Mouse (Mus musculus): Measurements from ENCODE around the gene Cacnb2. TPM values are rescaled to one million over a fixed set of nuclear protein-coding genes. Genes with fewer than 3 reads are reported as not detected.

Cacnb2 gene
- polyA plus RNA-seq, 1 experiment from 2014 or later, result 7.6 TPM

DNA sequence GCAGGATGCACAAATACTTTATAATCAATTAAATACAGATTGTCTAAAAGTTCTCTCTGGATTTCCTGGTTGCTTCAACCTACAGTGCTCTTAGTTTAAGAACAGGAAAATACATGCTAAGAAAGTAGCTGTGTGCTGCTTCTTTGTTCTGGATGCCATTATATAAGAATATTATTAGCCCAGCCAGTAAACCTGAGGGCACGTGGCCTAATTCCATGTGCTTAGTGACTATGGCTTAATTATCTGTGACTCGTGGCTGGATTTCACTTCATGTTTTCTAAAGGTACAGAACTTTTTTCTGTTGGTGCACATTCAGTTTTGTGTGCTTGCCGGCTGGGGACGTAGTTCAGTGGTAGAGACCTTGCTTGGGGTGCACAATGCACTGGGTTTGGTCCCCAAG, 222.3 kb downstream of the Cacnb2 start:
- H3K36me3 ChIP-seq (ENCODE audit: control insufficient read depth, insufficient read depth, low read length), result no peaks in the 10 kb centered on the region
- no peaks in the 10 kb centered on the region for H3K4me1 ChIP-seq (ENCODE audit: control insufficient read depth, insufficient read depth, low read depth, low read length)
- 75% methylated on average over 4 of the region's 4 CpGs for WGBS
- no peak overlapping the region for H3K9ac ChIP-seq (ENCODE audit: low read depth, low read length)
- no peaks in the 10 kb centered on the region for H3K27me3 ChIP-seq (replicated peaks; ENCODE audit: control insufficient read depth, insufficient read depth, low read length)
- ATAC-seq, result no peak
- H3K4me2 ChIP-seq (ENCODE audit: low read length), result no peak overlapping the region
- H3K4me3 ChIP-seq (ENCODE audit: low read length), result no peak overlapping the region
- H3K27ac ChIP-seq (ENCODE audit: low read depth, low read length), result no peak overlapping the region
- no peaks in the 10 kb centered on the region for H3K9me3 ChIP-seq (ENCODE audit: control insufficient read depth, low read length)

DNA sequence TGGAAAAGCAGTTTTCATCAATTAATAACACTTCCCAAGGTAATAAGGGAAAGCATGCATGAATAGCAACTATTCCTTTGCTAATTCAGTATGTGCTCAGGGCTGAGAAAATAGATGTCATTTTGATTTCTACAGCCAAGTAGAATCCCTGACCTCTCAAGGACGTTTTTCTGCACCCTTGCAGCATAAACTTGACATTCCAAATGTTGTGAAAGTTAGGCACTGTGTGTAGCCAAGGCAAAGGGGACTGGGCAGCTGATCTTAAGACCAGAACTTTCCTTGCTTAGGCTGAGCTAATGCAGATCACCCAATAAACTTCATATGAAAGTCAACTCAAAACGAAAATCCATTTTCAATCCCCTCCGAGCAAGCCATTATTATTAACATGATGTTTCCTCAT, 226.6 kb downstream of the Cacnb2 start:
- H3K9me3 ChIP-seq (ENCODE audit: control insufficient read depth, low read length), result no peaks in the 10 kb centered on the region
- no peak overlapping the region for H3K9ac ChIP-seq (ENCODE audit: low read depth, low read length)
- H3K27me3 ChIP-seq (replicated peaks; ENCODE audit: control insufficient read depth, insufficient read depth, low read length), result no peaks in the 10 kb centered on the region
- WGBS, result 66% methylated on average over 3 of the region's 3 CpGs
- no peak overlapping the region for H3K4me2 ChIP-seq (ENCODE audit: low read length)
- no peaks in the 10 kb centered on the region for H3K36me3 ChIP-seq (ENCODE audit: control insufficient read depth, insufficient read depth, low read length)
- no peaks in the 10 kb centered on the region for H3K4me1 ChIP-seq (ENCODE audit: control insufficient read depth, insufficient read depth, low read depth, low read length)
- ATAC-seq, result no peak
- H3K4me3 ChIP-seq (ENCODE audit: low read length), result no peak overlapping the region
- no peak overlapping the region for H3K27ac ChIP-seq (ENCODE audit: low read depth, low read length)

DNA sequence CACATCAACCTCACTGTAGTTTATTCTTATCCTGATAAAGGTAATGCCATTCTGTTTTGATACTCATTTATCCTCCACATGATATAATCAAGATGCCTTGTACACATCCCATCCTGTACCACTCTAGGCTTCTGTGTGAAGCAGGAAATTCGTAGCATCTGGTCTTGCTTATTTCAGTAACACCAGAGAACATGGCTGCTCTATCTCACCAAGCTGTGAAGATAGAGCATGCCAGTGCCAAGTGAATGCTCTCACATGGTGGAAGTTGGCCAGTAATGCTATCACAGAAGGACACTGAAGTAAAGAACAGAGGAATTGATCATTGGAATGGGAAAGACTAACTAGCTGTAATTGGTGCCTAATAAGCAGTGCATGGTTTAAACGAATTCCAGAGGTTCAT, 228.4 kb downstream of the Cacnb2 start:
- no peaks in the 10 kb centered on the region for H3K27me3 ChIP-seq (replicated peaks; ENCODE audit: control insufficient read depth, insufficient read depth, low read length)
- no peak overlapping the region for H3K4me3 ChIP-seq (ENCODE audit: low read length)
- H3K36me3 ChIP-seq (ENCODE audit: control insufficient read depth, insufficient read depth, low read length), result no peaks in the 10 kb centered on the region
- H3K9me3 ChIP-seq (ENCODE audit: control insufficient read depth, low read length), result no peaks in the 10 kb centered on the region
- WGBS, result 83% methylated on average over 2 of the region's 2 CpGs
- ATAC-seq, result no peak
- H3K9ac ChIP-seq (ENCODE audit: low read depth, low read length), result no peak overlapping the region
- no peak overlapping the region for H3K27ac ChIP-seq (ENCODE audit: low read depth, low read length)
- H3K4me1 ChIP-seq (ENCODE audit: control insufficient read depth, insufficient read depth, low read depth, low read length), result no peaks in the 10 kb centered on the region
- H3K4me2 ChIP-seq (ENCODE audit: low read length), result no peak overlapping the region

DNA sequence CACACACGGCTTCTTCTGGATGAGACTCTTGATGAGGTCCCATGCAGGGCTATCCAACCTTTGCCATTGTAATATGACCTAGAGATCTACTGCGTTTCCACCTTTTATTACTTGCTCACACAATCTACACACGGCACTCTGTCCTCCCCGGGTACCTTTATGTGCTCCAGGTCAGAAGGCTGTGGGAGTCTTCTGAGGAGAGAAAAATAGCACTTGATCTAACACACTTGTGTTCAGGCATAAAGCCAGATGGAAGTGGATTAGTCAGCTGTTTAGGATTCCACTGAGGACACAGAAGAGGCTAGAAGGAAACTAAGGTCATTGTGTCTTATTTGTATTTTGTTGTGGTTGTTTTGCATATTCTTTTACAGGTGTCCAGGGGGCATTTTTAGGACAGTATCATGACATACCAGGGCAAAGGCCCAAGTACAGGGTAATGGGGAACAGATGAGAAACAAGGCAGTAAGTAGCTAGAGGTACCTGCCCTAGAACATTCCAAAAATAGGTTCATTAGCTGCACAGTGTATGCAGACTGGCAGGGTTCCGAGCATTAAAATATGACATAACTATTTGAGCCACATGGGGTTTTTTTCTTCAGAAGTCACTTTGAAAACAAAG, 231.9 kb downstream of the Cacnb2 start:
- Histone ChIP-seq H3K9ac (ENCODE audit: low read depth, low read length) (no peak overlapping the region), H3K4me3 (ENCODE audit: low read length) (no peak overlapping the region), H3K27ac (ENCODE audit: low read depth, low read length) (no peak overlapping the region), H3K4me2 (ENCODE audit: low read length) (no peak overlapping the region), H3K27me3 (replicated peaks; ENCODE audit: control insufficient read depth, insufficient read depth, low read length) (no peaks in the 10 kb centered on the region), H3K4me1 (ENCODE audit: control insufficient read depth, insufficient read depth, low read depth, low read length) (no peaks in the 10 kb centered on the region), H3K9me3 (ENCODE audit: control insufficient read depth, low read length) (no peaks in the 10 kb centered on the region), H3K36me3 (ENCODE audit: control insufficient read depth, insufficient read depth, low read length) (no peaks in the 10 kb centered on the region)
- ATAC-seq, result no peak
- 75% methylated on average over 5 of the region's 5 CpGs for WGBS

DNA sequence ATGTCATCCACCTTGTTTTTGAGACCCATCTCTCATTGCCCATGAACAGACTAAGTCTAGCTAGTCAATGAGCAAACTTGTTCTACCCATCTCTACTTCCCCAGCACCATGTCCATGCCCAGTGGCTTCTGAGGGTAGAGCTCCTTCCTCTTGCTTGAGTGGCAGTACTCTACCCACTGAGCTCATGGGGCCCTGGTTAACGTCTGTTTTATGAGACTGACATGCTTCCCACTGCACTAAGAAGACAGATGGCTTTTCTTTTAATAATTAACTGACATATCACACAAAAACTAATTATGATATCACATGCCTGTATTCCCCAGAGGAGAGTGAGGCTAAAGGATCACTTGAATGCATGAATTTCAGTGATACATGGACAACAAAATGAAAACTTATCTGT, 238.4 kb downstream of the Cacnb2 start:
- H3K4me3 ChIP-seq (ENCODE audit: low read length), result no peak overlapping the region
- WGBS, result 35% methylated on average over 1 of the region's 1 CpGs
- no peak overlapping the region for H3K27ac ChIP-seq (ENCODE audit: low read depth, low read length)
- H3K9ac ChIP-seq (ENCODE audit: low read depth, low read length), result no peak overlapping the region
- no peaks in the 10 kb centered on the region for H3K36me3 ChIP-seq (ENCODE audit: control insufficient read depth, insufficient read depth, low read length)
- ATAC-seq, result no peak
- H3K4me1 ChIP-seq (ENCODE audit: control insufficient read depth, insufficient read depth, low read depth, low read length), result no peaks in the 10 kb centered on the region
- no peak overlapping the region for H3K4me2 ChIP-seq (ENCODE audit: low read length)
- no peaks in the 10 kb centered on the region for H3K9me3 ChIP-seq (ENCODE audit: control insufficient read depth, low read length)
- no peaks in the 10 kb centered on the region for H3K27me3 ChIP-seq (replicated peaks; ENCODE audit: control insufficient read depth, insufficient read depth, low read length)

DNA sequence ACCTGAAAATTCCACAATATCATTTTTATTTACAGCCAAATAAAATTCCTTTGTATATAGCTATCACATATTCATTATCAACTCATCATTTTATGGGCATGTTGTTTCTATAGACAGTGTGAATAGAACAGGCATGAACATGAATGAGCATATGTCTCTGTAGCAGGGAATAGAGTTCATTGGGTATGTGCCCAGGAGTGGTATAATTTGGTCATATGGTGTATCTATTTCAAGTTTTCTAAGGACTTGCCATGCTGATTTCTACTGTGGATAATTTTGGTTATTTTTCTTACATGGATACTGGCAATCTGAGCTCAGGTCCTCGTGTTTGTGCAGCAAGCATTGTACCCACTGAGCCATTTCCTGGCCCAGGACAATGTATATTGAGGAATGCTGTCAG, 243.8 kb downstream of the Cacnb2 start:
- Histone ChIP-seq H3K36me3 (ENCODE audit: control insufficient read depth, insufficient read depth, low read length) (no peaks in the 10 kb centered on the region), H3K4me1 (ENCODE audit: control insufficient read depth, insufficient read depth, low read depth, low read length) (no peaks in the 10 kb centered on the region), H3K4me3 (ENCODE audit: low read length) (no peak overlapping the region), H3K9ac (ENCODE audit: low read depth, low read length) (no peak overlapping the region), H3K27ac (ENCODE audit: low read depth, low read length) (no peak overlapping the region), H3K4me2 (ENCODE audit: low read length) (no peak overlapping the region), H3K27me3 (replicated peaks; ENCODE audit: control insufficient read depth, insufficient read depth, low read length) (no peaks in the 10 kb centered on the region), H3K9me3 (ENCODE audit: control insufficient read depth, low read length) (no peaks in the 10 kb centered on the region)
- ATAC-seq, result no peak
- 68% methylated on average over 1 of the region's 1 CpGs for WGBS

DNA sequence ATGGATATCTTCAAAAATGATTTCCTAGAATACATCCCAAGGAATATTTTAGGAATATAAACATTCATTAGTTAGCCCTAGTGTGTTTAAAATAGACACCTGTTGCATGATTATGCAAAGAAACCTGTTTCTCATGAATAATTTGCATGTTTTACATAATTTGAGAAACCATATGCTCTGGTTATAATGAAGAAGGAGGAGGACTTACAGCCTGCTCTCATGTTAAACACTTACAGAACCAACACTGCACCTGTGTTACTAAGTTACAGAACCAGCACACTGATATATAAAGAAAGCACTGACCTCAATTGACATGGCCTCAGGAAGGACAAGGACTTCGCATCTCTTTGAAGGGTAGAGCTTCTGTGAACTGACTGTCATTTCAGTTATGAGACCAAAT, 244.3 kb downstream of the Cacnb2 start:
- Histone ChIP-seq H3K27ac (ENCODE audit: low read depth, low read length) (no peak overlapping the region), H3K36me3 (ENCODE audit: control insufficient read depth, insufficient read depth, low read length) (no peaks in the 10 kb centered on the region), H3K27me3 (replicated peaks; ENCODE audit: control insufficient read depth, insufficient read depth, low read length) (no peaks in the 10 kb centered on the region), H3K9ac (ENCODE audit: low read depth, low read length) (no peak overlapping the region), H3K4me3 (ENCODE audit: low read length) (no peak overlapping the region), H3K4me2 (ENCODE audit: low read length) (no peak overlapping the region), H3K9me3 (ENCODE audit: control insufficient read depth, low read length) (no peaks in the 10 kb centered on the region), H3K4me1 (ENCODE audit: control insufficient read depth, insufficient read depth, low read depth, low read length) (no peaks in the 10 kb centered on the region)
- no peak for ATAC-seq
- WGBS, result 91% methylated on average over 1 of the region's 1 CpGs

DNA sequence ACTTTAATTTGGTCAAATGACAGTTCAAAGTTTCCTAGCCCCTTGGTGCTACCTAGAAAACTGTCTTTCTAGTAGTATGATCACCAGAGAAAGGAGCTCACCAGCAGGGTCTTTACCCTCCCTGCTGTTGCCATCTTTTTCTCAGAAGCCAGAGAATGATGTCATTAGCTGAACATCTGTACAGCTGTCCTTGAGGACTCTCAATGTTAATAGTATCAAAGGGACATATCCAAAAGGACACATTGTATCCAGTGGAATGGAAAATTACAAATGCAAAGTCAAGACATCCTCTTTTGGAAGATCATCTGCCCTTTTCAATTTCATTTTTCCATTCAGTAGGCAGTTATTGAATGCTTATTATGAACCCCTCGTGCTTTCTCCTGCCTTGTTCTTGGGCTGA, 247.9 kb downstream of the Cacnb2 start:
- H3K4me1 ChIP-seq (ENCODE audit: control insufficient read depth, insufficient read depth, low read depth, low read length), result no peaks in the 10 kb centered on the region
- no peak overlapping the region for H3K9ac ChIP-seq (ENCODE audit: low read depth, low read length)
- ATAC-seq, result no peak
- H3K27me3 ChIP-seq (replicated peaks; ENCODE audit: control insufficient read depth, insufficient read depth, low read length), result no peaks in the 10 kb centered on the region
- no peaks in the 10 kb centered on the region for H3K9me3 ChIP-seq (ENCODE audit: control insufficient read depth, low read length)
- no peak overlapping the region for H3K4me3 ChIP-seq (ENCODE audit: low read length)
- H3K4me2 ChIP-seq (ENCODE audit: low read length), result no peak overlapping the region
- WGBS, result 93% methylated on average over 1 of the region's 1 CpGs
- no peaks in the 10 kb centered on the region for H3K36me3 ChIP-seq (ENCODE audit: control insufficient read depth, insufficient read depth, low read length)
- no peak overlapping the region for H3K27ac ChIP-seq (ENCODE audit: low read depth, low read length)

DNA sequence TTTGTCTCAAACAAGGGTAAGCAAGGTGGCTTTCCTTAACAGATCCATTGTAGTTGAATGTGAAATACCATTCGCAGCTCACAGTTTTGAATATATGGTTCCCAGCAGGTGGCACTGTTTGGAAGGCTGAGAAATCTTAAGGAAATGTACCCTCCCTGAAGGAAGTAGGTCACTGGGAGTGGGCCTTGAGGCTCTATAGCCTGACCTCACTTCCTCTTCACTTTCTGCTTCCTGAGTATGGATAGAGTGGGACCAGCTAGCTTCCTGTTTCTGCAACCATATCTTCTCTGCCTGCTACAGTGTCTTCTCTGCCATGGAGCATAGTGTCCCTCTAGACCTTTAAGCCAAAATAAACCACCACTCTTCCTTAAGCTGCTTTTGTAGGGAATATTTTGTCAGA, 248.5 kb downstream of the Cacnb2 start:
- H3K4me2 ChIP-seq (ENCODE audit: low read length), result no peak overlapping the region
- H3K36me3 ChIP-seq (ENCODE audit: control insufficient read depth, insufficient read depth, low read length), result no peaks in the 10 kb centered on the region
- no peak overlapping the region for H3K27ac ChIP-seq (ENCODE audit: low read depth, low read length)
- ATAC-seq, result no peak
- H3K27me3 ChIP-seq (replicated peaks; ENCODE audit: control insufficient read depth, insufficient read depth, low read length), result no peaks in the 10 kb centered on the region
- no peaks in the 10 kb centered on the region for H3K4me1 ChIP-seq (ENCODE audit: control insufficient read depth, insufficient read depth, low read depth, low read length)
- no peak overlapping the region for H3K9ac ChIP-seq (ENCODE audit: low read depth, low read length)
- 89% methylated on average over 1 of the region's 1 CpGs for WGBS
- no peak overlapping the region for H3K4me3 ChIP-seq (ENCODE audit: low read length)
- no peaks in the 10 kb centered on the region for H3K9me3 ChIP-seq (ENCODE audit: control insufficient read depth, low read length)

DNA sequence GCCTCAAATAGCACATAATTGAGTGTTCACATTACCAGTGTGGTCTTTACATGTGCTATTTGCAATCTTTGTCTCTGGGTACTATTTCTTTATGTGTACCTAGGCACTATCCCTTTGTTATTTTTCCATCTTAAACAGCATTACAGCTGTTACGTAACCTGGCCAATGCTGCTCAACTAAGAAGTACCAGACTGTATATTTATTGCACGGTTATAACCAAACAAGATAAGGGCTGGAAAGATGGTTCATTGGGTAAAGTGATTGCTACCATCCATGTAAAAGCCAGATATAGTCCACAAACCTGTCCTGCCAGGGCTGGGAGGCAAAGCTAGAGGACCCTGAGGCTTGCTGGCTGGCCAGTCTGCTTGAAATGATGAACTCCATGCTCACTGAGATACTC, 251.2 kb downstream of the Cacnb2 start:
- ATAC-seq, result no peak
- Histone ChIP-seq H3K27me3 (replicated peaks; ENCODE audit: control insufficient read depth, insufficient read depth, low read length) (no peaks in the 10 kb centered on the region), H3K36me3 (ENCODE audit: control insufficient read depth, insufficient read depth, low read length) (no peaks in the 10 kb centered on the region), H3K9me3 (ENCODE audit: control insufficient read depth, low read length) (no peaks in the 10 kb centered on the region), H3K4me3 (ENCODE audit: low read length) (no peak overlapping the region), H3K4me2 (ENCODE audit: low read length) (no peak overlapping the region), H3K4me1 (ENCODE audit: control insufficient read depth, insufficient read depth, low read depth, low read length) (no peaks in the 10 kb centered on the region), H3K9ac (ENCODE audit: low read depth, low read length) (no peak overlapping the region), H3K27ac (ENCODE audit: low read depth, low read length) (no peak overlapping the region)
- WGBS, result 94% methylated on average over 2 of the region's 2 CpGs

All from hindbrain, embryonic 16.5 days (tissue).